Mouse (Mus musculus) forebrain, embryonic 16.5 days (tissue): ENCODE measurements around the gene Proz. TPM values are rescaled to one million over a fixed set of nuclear protein-coding genes. Genes with fewer than 3 reads are reported as not detected.
"Not testable (repeated sequence)": the region's sequence is repeated elsewhere in the genome, so short reads cannot be mapped to it uniquely, and the experiment has no call there.

Experiments used
- ATAC-seq: fragments of 200-750 bp; cut with Nextera tagmentation; 2 replicates; pipeline ENCODE4 v1.8.0; 2017; ENCODE audit warnings: mild to moderate bottlenecking, moderate library complexity
- H3K27ac ChIP-seq: fragments of 300-500 bp; sonication (generic); 2 replicates; pipeline ENCODE4 v1.5.1; 2014; ENCODE audit warnings: low read length, control low read depth
- H3K27me3 ChIP-seq: fragments of 300-500 bp; sonication (generic); replicated peaks from 2 replicates; pipeline ENCODE4 v1.6.1; 2014; ENCODE audit warnings: low read length; ENCODE audit not compliant: control insufficient read depth, insufficient read depth
- H3K36me3 ChIP-seq: fragments of 300-500 bp; sonication (generic); 2 replicates; pipeline ENCODE4 v1.6.1; 2014; ENCODE audit not compliant: control insufficient read depth, insufficient read depth
- H3K4me1 ChIP-seq: fragments of 300-500 bp; sonication (generic); replicated peaks from 2 replicates; pipeline ENCODE4 v1.6.1; 2014; ENCODE audit warnings: low read length; ENCODE audit not compliant: control insufficient read depth, insufficient read depth
- H3K4me2 ChIP-seq: fragments of 300-500 bp; sonication (generic); 2 replicates; pipeline ENCODE4 v1.6.1; 2014; ENCODE audit warnings: mild to moderate bottlenecking, low read length, control low read depth
- H3K4me3 ChIP-seq: fragments of 300-500 bp; sonication (generic); replicated peaks from 2 replicates; pipeline ENCODE4 v1.5.1; 2014; ENCODE audit warnings: mild to moderate bottlenecking, low read length, control low read depth
- H3K9ac ChIP-seq: fragments of 300-500 bp; sonication (generic); replicated peaks from 2 replicates; pipeline ENCODE4 v1.6.1; 2014; ENCODE audit warnings: low read depth, low read length, control low read depth
- H3K9me3 ChIP-seq: fragments of 300-500 bp; sonication (generic); 2 replicates; pipeline ENCODE4 v1.6.1; 2016; ENCODE audit warnings: low read length; ENCODE audit not compliant: control insufficient read depth
- WGBS: fragments of 180-500 bp; shearing (Covaris S2); extraction: QIAGEN DNeasy Blood & Tissue Kit; methylation state at CpG from one replicate; pipeline ENCODE4 v1.1.7; 2014; 5-methylcytosine and 5-hydroxymethylcytosine counted together
- polyA plus RNA-seq: library from polyadenylated mRNA; unstranded; fragments of >200 nt; fragmentation: Nextera tagmentation; extraction: Ambion mirVana; gene quantifications from 2 replicates; pipeline ENCODE4 v1.2.1, GENCODE M21; 2015

Proz gene
- polyA plus RNA-seq, 1 experiment from 2014 or later: 2.2 TPM

DNA sequence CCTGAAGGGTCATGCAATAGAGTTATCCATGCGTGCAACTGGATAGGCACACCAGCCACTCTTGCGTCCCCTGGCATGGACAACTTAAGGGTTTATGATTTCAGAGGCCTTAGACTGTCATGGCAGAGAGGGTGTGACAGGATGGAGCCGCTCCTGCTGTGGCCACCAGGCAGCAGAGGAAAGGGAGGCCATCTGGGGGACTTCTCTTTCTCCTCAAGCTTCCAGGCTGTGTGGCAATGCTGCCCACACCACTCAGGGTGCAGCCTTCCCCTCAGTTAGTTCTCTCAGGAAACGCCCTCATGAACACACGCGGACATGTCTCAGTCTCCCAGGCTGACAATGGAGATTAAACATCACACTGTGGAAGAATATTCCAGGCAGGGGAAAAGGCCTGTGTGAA, 21.7 kb upstream of the Proz start:
- no peaks in the 10 kb centered on the region for H3K36me3 ChIP-seq
- H3K4me2 ChIP-seq: no peak overlapping the region
- no peak for ATAC-seq
- 82% methylated on average over 6 of the region's 6 CpGs for WGBS
- H3K9ac ChIP-seq: no peak overlapping the region
- peaks cover 5% of the 10 kb centered on the region; the same call in 1 of the 2 replicates for H3K4me1 ChIP-seq
- H3K27me3 ChIP-seq: no peaks in the 10 kb centered on the region
- H3K9me3 ChIP-seq: no peaks in the 10 kb centered on the region
- no peak overlapping the region for H3K4me3 ChIP-seq
- no peak overlapping the region for H3K27ac ChIP-seq

DNA sequence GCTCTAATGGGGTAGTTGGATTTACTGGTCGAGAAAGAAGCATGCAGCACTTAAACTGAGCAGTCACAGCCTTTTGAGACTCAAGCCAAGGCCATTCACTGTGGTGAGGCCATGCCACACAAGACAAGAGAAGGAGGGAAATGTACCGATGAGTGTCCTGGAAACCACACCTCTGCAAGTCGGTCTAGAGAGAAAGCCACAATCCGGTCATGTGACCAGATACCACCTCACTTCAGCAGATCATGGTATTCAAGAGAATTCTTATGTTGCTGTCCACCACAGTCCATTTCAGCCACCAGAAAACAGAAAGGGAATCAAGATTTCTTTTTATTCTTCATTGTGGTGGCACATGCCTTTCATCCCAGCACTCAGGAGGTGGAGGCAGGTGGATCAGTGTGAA, 19.3 kb upstream of the Proz start:
- Histone ChIP-seq H3K27ac (no peak overlapping the region), H3K9ac (no peak overlapping the region), H3K4me1 (peaks cover under 1% of the 10 kb centered on the region; the same call in 1 of the 2 replicates), H3K27me3 (no peaks in the 10 kb centered on the region), H3K4me3 (no peak overlapping the region), H3K9me3 (no peaks in the 10 kb centered on the region), H3K36me3 (no peaks in the 10 kb centered on the region), H3K4me2 (no peak overlapping the region)
- 78% methylated on average over 4 of the region's 4 CpGs for WGBS
- no peak for ATAC-seq

DNA sequence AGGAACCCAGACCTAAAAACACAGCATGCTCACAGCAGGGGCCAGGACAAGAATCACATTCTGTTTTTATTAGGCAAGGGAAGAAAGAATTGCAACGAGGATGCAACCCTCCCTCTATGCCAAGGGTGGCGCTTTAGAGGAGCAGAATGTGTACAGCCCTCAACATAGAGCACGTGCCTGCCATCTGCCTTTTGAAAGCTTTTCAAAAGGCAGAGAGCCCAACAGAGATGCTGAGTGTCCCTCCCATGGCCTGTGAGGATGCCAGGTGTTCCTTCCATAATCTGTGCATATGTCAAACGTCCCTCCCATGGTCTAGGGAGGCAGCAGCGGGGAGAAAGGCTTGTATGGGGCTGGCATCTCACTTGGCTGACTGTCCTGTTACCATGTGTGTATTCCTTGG, 13.1 kb upstream of the Proz start:
- Histone ChIP-seq H3K4me3 (no peak overlapping the region), H3K9me3 (no peaks in the 10 kb centered on the region), H3K27ac (no peak overlapping the region), H3K4me2 (no peak overlapping the region), H3K4me1 (no peaks in the 10 kb centered on the region), H3K36me3 (no peaks in the 10 kb centered on the region), H3K9ac (no peak overlapping the region), H3K27me3 (no peaks in the 10 kb centered on the region)
- WGBS: 51% methylated on average over 5 of the region's 5 CpGs
- no peak for ATAC-seq

DNA sequence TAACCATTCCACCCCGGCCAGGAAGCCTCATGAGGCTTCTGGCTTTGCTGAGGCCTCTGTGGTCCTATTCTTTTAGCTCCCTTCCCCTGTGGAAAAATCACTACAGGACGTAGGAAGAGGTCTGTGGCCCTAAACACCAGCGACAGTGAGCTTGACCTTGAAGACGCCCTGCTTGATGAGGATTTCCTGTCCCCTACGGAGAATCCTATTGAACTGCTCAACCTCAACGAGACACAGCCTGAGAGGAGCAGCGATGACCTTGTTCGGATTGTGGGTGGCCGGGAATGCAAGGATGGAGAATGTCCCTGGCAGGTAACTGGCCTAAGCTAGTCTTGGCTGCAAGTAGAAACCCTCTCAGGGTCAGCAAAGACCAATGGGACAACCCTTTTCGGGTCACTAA, 10.2 kb upstream of the Proz start:
- H3K9ac ChIP-seq: no peak overlapping the region
- H3K4me3 ChIP-seq: no peak overlapping the region
- H3K9me3 ChIP-seq: no peaks in the 10 kb centered on the region
- no peaks in the 10 kb centered on the region for H3K4me1 ChIP-seq
- H3K4me2 ChIP-seq: no peak overlapping the region
- 87% methylated on average over 10 of the region's 10 CpGs for WGBS
- no peaks in the 10 kb centered on the region for H3K36me3 ChIP-seq
- no peaks in the 10 kb centered on the region for H3K27me3 ChIP-seq
- H3K27ac ChIP-seq: no peak overlapping the region
- ATAC-seq: no peak

DNA sequence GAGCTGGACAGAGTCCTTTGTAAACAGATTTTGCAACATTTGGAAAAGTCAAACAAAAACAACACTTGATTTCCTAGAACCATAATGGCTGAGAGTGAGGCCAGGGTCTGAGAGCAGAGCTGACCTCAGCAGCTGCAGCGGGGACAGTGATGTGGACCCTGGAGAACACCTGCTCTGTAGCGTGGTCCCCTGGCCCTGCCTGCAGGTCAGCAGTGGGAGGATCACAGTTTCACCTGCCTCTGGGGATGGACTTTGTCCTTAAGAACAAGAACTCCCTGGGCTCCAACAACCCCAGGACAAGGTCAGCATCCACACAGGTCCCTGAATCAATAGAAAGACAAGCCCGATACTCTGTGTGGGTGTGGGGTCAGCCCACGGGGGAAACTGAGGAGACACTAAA, 3.4 kb upstream of the Proz start:
- H3K9me3 ChIP-seq: no peaks in the 10 kb centered on the region

DNA sequence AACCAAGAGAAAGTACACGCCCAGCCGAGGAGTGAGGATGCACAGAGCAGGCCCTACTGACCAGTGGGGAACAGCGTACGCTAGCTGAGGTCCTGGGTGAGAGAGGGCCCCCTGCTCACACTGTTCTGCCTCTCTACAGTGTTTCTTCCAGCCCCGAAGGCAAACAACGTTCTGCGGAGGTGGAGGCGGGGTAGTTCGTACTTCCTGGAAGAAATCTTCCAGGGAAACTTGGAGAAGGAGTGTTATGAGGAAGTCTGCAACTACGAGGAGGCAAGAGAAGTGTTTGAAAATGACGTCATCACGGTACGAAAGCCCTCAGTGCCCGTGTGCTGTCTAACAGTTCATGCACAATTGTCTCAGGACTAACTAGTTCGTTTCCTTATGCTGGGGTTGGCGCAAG, 2.4 kb downstream of the Proz start:
- no peak overlapping the region for H3K9ac ChIP-seq
- H3K36me3 ChIP-seq: no peaks in the 10 kb centered on the region
- H3K4me2 ChIP-seq: no peak overlapping the region
- no peak for ATAC-seq
- 79% methylated on average over 16 of the region's 16 CpGs for WGBS
- H3K9me3 ChIP-seq: no peaks in the 10 kb centered on the region
- no peak overlapping the region for H3K27ac ChIP-seq
- no peaks in the 10 kb centered on the region for H3K27me3 ChIP-seq
- no peaks in the 10 kb centered on the region for H3K4me1 ChIP-seq
- no peak overlapping the region for H3K4me3 ChIP-seq

More for the DNA sequence above, 3.4 kb upstream of the Proz start:
- no peaks in the 10 kb centered on the region for H3K36me3 ChIP-seq
- no peak overlapping the region for H3K4me3 ChIP-seq
- no peak overlapping the region for H3K27ac ChIP-seq
- ATAC-seq: no peak
- H3K27me3 ChIP-seq: no peaks in the 10 kb centered on the region
- no peak overlapping the region for H3K4me2 ChIP-seq
- H3K4me1 ChIP-seq: no peaks in the 10 kb centered on the region
- no peak overlapping the region for H3K9ac ChIP-seq
- WGBS: 86% methylated on average over 4 of the region's 4 CpGs

DNA sequence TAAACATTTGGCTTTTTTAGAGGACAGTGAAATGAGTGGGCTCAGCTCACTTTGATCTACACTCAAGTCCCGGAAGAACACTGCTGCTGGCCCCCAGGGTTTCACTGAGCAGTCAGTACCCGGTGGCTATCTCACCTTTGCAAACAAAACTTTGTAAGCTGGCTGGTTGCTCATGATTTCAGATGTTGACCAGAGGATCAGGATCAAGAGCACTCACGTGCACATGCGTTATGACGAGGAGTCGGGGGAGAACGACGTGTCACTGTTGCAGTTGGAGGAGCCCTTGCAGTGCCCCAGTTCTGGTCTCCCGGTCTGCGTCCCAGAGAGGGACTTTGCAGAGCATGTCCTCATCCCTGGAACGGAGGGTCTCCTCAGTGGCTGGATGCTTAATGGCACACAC, 12.5 kb downstream of the Proz start:
- H3K4me1 ChIP-seq: no peaks in the 10 kb centered on the region
- no peak overlapping the region for H3K9ac ChIP-seq
- WGBS: 97% methylated on average over 11 of the region's 11 CpGs
- no peak overlapping the region for H3K4me3 ChIP-seq
- peaks cover 29% of the 10 kb centered on the region for H3K36me3 ChIP-seq
- H3K27ac ChIP-seq: no peak overlapping the region
- H3K27me3 ChIP-seq: no peaks in the 10 kb centered on the region
- no peak for ATAC-seq
- no peaks in the 10 kb centered on the region for H3K9me3 ChIP-seq
- no peak overlapping the region for H3K4me2 ChIP-seq

DNA sequence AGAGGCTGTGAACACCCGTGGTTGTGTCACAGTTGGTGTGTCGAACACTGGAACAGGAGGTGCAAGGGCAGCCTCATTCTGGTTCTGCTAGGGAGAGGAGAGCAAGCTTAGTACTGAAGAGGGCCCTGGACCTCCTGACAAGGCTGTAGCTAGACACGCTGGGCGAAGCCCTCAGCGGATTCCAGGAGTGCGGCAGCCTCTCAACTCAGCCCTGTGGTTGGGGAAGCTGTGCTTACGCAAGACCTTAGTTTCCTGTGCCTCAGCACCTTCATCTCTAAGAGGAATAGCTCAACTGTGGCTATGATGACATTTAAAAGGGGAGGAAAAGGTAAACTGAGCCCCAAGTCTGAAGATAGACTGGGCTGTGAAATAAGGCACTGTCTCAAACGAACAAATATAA, 14.3 kb downstream of the Proz start:
- H3K27ac ChIP-seq: no peak overlapping the region
- no peaks in the 10 kb centered on the region for H3K27me3 ChIP-seq
- H3K9ac ChIP-seq: no peak overlapping the region
- H3K4me3 ChIP-seq: no peak overlapping the region
- no peaks in the 10 kb centered on the region for H3K9me3 ChIP-seq
- H3K4me1 ChIP-seq: no peaks in the 10 kb centered on the region
- no peak overlapping the region for H3K4me2 ChIP-seq
- H3K36me3 ChIP-seq: peaks cover 38% of the 10 kb centered on the region
- ATAC-seq: no peak
- 96% methylated on average over 8 of the region's 8 CpGs for WGBS

DNA sequence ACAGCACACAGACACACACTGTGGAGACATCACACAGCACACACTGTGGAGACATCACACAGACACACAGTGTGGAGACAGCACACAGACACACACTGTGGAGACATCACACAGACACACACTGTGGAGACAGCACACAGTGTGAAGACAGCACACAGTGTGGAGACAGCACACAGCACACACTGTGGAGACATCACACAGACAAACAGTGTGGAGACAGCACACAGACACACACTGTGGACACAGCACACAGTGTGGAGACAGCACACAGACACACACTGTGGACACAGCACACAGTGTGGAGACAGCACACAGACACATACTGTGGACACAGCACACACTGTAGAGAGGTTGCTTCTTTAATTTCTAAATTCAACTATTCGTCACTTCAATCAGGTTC, 14.9 kb downstream of the Proz start:
- H3K27me3 ChIP-seq, H3K27ac ChIP-seq, H3K4me2 ChIP-seq, H3K4me1 ChIP-seq, H3K9me3 ChIP-seq, H3K4me3 ChIP-seq, ATAC-seq, H3K9ac ChIP-seq: not testable (repeated sequence)
- 90% methylated on average over 1 of the region's 1 CpGs for WGBS
- peaks cover 40% of the 10 kb centered on the region for H3K36me3 ChIP-seq

DNA sequence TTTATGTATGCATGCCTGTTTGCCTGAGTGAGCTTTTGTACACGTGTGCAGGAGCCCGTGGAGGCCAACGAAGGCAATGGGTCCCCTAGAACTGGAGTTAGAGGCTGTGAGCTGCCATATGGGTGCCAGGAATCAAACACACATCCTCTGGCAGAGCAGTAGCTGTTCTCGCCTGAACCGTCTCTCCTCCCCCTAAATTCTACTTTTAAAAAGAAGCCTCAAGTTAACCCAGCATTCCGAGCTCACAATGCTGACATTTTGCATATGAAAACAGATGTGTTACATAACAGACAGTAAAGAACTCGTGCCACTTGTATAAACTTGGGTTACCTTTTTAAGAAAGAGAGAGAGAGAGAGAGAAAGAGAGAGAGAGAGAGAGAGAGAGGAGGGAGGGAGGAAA, 16.8 kb downstream of the Proz start:
- Histone ChIP-seq H3K27me3 (no peaks in the 10 kb centered on the region), H3K4me1 (no peaks in the 10 kb centered on the region), H3K27ac (no peak overlapping the region), H3K4me3 (no peak overlapping the region), H3K36me3 (peaks cover 45% of the 10 kb centered on the region), H3K9me3 (no peaks in the 10 kb centered on the region), H3K9ac (no peak overlapping the region), H3K4me2 (no peak overlapping the region)
- no peak for ATAC-seq
- WGBS: 84% methylated on average over 7 of the region's 7 CpGs
